Mouse (Mus musculus) layer of hippocampus, postnatal 10 days (tissue): ENCODE measurements around the gene AY761184. TPM values are rescaled to one million over a fixed set of nuclear protein-coding genes. Genes with fewer than 3 reads are reported as not detected.
"Not testable (repeated sequence)": the region's sequence is repeated elsewhere in the genome, so short reads cannot be mapped to it uniquely, and the experiment has no call there.

Experiments used
- DNase-seq, 2 experiments: peaks; one replicate each; pipeline ENCODE4 v3.0.0; 2021; ENCODE audit warnings: low spot score in 2 of 2
- long read RNA-seq: library from polyadenylated mRNA; stranded (forward); transcript quantifications from one replicate; pipeline ENCODE4 v2.0.0, GENCODE M21; 2023
- total RNA-seq, 2 experiments: library from RNA; stranded (reverse); gene quantifications; 2 replicates each; pipeline ENCODE4 v1.2.3; 2021

The AY761184 gene
- not detected for total RNA-seq
- long read RNA-seq, result 0 reads

DNA sequence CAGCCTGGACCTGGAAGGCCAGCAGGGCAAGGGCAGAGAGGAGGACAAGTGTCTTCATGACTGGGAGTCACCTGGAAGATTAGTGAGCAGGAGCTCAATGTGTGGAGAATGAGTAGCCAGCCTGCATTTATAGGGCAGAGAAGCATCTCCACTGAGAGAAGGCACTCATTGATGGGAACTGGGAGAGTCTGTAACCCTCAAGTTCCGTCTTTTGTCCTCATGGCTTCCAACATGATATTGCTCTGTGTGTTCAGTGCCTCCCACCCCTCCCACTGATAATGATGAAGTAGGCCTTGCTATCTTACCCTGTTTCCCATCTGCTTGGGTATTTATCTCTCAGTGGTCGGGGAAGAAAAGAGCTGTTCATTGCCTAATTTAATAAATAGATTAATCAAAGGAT, at the start of gene AY761184:
AY761184 (minus strand) TSS at position 101 of the 400 bp plus-strand sequence.
- not testable (repeated sequence) for DNase-seq

DNA sequence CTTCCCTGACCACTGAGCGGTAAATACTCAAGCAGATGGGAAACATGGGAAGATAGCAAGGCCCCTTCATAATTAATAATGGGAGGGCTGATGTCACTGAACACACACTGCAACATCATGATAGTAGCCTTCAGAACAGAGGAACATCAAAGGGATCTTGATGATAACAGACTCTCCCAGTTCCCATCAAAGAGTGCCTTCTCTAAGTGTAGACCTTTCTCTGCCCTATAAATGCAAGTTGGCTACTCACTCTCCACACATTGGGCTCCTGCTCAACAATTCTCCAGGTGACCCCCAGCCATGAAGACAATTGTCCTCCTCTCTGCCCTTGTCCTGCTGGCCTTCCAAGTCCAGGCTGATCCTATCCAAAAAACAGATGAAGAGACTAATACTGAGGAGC, 37.9 kb downstream of the AY761184 start, which contains the start of gene Defa34:
Defa34 (plus strand) TSS at position 301 of the 400 bp plus-strand sequence.
- DNase-seq, result not testable (repeated sequence)

DNA sequence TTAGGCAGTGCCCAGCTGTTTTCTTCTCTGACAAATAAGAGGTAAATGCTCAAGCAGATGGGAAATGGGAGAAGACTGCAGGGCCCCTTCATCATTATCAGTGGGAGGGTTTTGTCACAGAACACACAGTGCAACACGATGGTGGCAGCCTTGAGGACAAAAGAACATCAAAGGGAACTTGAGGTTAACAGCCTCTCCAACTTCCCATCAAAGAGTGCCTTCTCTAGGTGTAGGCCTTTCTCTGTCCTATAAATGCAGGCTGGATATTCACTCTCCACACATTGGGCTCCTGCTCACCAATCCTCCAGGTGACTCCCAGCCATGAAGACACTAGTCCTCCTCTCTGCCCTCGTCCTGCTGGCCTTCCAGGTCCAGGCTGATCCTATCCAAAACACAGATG, 48.0 kb downstream of the AY761184 start, which contains the start of gene Defa17:
Defa17 (plus strand) TSS at position 301 of the 400 bp plus-strand sequence.
- DNase-seq, result not testable (repeated sequence)

Other genes with a start within 250 kb of the AY761184 start
- not detected for gene Gm7849, start 247.1 kb downstream of the AY761184 start, total RNA-seq
- not detected for gene Defa20, start 194.4 kb downstream of the AY761184 start, total RNA-seq
- not detected for gene Defa32, start 174.6 kb downstream of the AY761184 start, total RNA-seq
- not detected for gene Defa37, start 138.3 kb downstream of the AY761184 start, total RNA-seq
- not detected for gene Defa28, start 120.6 kb downstream of the AY761184 start, total RNA-seq
- gene Gm7861, start 109.1 kb downstream of the AY761184 start, total RNA-seq, result not detected
- not detected for gene Defa26, start 85.5 kb downstream of the AY761184 start, total RNA-seq
- not detected for gene Defa17, start 47.9 kb downstream of the AY761184 start, total RNA-seq
- not detected for gene Defa34, start 37.8 kb downstream of the AY761184 start, total RNA-seq
- gene Defa24, start 30.8 kb upstream of the AY761184 start, total RNA-seq, result not detected
- not detected for gene Defb50, start 119.9 kb upstream of the AY761184 start, total RNA-seq
- gene Defb2, start 136.3 kb upstream of the AY761184 start, total RNA-seq, result not detected
- not detected for gene Defb10, start 155.3 kb upstream of the AY761184 start, total RNA-seq
- gene Defb9, start 181.8 kb upstream of the AY761184 start, total RNA-seq, result not detected
- gene Defb11, start 202.8 kb upstream of the AY761184 start, total RNA-seq, result 1 to 10 TPM in 1 of 2 experiments, not detected in 1; 2.0 TPM
- not detected for gene Defb15, start 229.1 kb upstream of the AY761184 start, total RNA-seq
- not detected for gene Defb35, start 234.7 kb upstream of the AY761184 start, total RNA-seq
- gene Defb13, start 243.1 kb upstream of the AY761184 start, total RNA-seq, result not detected